Mouse (Mus musculus) heart, adult 2 months (tissue): Measurements from ENCODE around the gene Gm11444. TPM values are rescaled to one million over a fixed set of nuclear protein-coding genes. Genes with fewer than 3 reads are reported as not detected.
A peak's percentile ranks its signal among the peaks of the same experiment; 100 is the strongest.

Experiments used
- DNase-seq, 2 experiments: peaks; one replicate each; pipeline ENCODE4 v3.0.0; 2021
- H3K27ac ChIP-seq: fragments of 200-600 bp; 2 replicates; pipeline ENCODE4 v1.8.1; 2022
- H3K27me3 ChIP-seq: fragments of 200-500 bp; 2 replicates; pipeline ENCODE4 v1.6.1; 2012; ENCODE audit warnings: mild to moderate bottlenecking, low read length, inconsistent platforms, mixed read lengths; ENCODE audit not compliant: control insufficient read depth, insufficient read depth
- H3K36me3 ChIP-seq: fragments of 200-500 bp; 2 replicates; pipeline ENCODE4 v1.6.1; 2012; ENCODE audit warnings: low read length, inconsistent platforms; ENCODE audit not compliant: control insufficient read depth, insufficient read depth
- H3K4me1 ChIP-seq: fragments of 200-500 bp; 2 replicates; pipeline ENCODE4 v1.6.1; 2011; ENCODE audit warnings: low read length; ENCODE audit not compliant: control insufficient read depth, insufficient read depth
- H3K4me3 ChIP-seq: fragments of 200-600 bp; 2 replicates; pipeline ENCODE4 v1.8.1; 2022
- H3K79me2 ChIP-seq: fragments of 200-500 bp; replicated peaks from 2 replicates; pipeline ENCODE4 v1.6.1; 2012; ENCODE audit warnings: mild to moderate bottlenecking, inconsistent platforms, low read length, moderate library complexity, mixed read lengths; ENCODE audit not compliant: control insufficient read depth, insufficient read depth
- H3K9ac ChIP-seq: fragments of 200-500 bp; 2 replicates; pipeline ENCODE4 v1.6.1; 2012; ENCODE audit warnings: low read depth, mild to moderate bottlenecking, control low read depth, inconsistent platforms, low read length, mixed read lengths
- CTCF ChIP-seq: fragments of 200-600 bp; IDR thresholded peaks from 2 replicates; pipeline ENCODE4 v1.8.1; 2022; ENCODE audit warnings: antibody characterized with exemption, mild to moderate bottlenecking, moderate library complexity
- EP300 ChIP-seq: fragments of 200-500 bp; IDR thresholded peaks from 2 replicates; pipeline ENCODE4 v1.6.1; 2011; ENCODE audit warnings: low read depth, low read length, control low read depth; ENCODE audit not compliant: insufficient read depth
- POLR2A ChIP-seq: fragments of 200-500 bp; IDR thresholded peaks from 2 replicates; pipeline ENCODE4 v1.6.1; 2011; ENCODE audit warnings: mild to moderate bottlenecking, low read depth, low read length, control low read depth; ENCODE audit not compliant: insufficient read depth
- WGBS: fragments of 180-500 bp; shearing (Covaris S2); methylation state at CpG from one replicate; pipeline ENCODE4 v1.1.7; 2018; 5-methylcytosine and 5-hydroxymethylcytosine counted together
- intact Hi-C: fragments of 180-260 bp; cut with DNase I; formaldehyde crosslinking; loops from one replicate; pipeline ENCODE4 v1.15.1; 2025
- polyA plus RNA-seq: library from polyadenylated mRNA; depleted of rRNA; stranded (reverse); fragments of >200 nt; gene quantifications from 2 replicates; pipeline ENCODE4 v1.2.3, GENCODE M21; 2012
- total RNA-seq, 2 experiments: library from RNA; stranded (reverse); gene quantifications; 2 replicates each; pipeline ENCODE4 v1.2.3; 2021

Gm11444 gene
- total and polyA plus RNA-seq, 3 experiments = not detected

DNA sequence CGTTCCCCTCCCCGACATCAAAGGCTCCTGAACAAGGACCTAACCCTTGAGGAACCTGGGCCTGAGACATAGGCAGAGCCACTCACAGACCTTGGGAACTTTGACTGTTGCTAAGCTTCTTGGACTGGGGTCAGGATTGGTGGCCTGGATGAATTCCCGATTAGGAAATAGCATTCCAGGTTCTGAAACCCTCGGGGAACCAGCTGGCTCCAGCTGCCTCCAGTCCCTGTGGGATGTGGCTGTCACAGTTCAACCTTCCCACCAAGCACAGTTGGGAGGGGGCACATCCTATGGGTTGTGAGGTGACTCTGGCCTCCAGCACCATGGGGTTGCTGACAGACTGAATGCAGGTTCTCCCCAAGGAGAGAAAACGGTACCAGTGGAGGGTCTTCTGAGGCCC, 4.2 kb downstream of the Gm11444 start:
- peak overlapping the region; percentile 73 for H3K27ac ChIP-seq

GRCm38 (mm10) chr11:85844971-85845370, 5.2 kb downstream of the Gm11444 start:
- no peak for TF ChIP-seq CTCF
- TF ChIP-seq POLR2A = no peak
- no peak for TF ChIP-seq EP300
- no peaks in the 10 kb centered on the region for H3K79me2 ChIP-seq
- WGBS = 43% methylated on average over 5 of the region's 5 CpGs
- H3K27me3 ChIP-seq = 0 out of 2 replicates have a peak, but pooled peaks cover 2% of the 10 kb centered on the region
- peaks cover 4% of the 10 kb centered on the region for H3K4me1 ChIP-seq
- peak overlapping the region; percentile 73 for H3K27ac ChIP-seq
- H3K9ac ChIP-seq = no peak overlapping the region; the same call in 1 of the 2 replicates
- no peaks in the 10 kb centered on the region for H3K36me3 ChIP-seq
- intact Hi-C loops = loop anchor here (2.0 to 5.0 kb wide), 7 partner anchors 128 to 512 kb away; partner anchors contain the start of gene Med13
- no peak for DNase-seq
- H3K4me3 ChIP-seq = no peak overlapping the region; the same call in 1 of the 2 replicates

More for the DNA sequence above, 4.2 kb downstream of the Gm11444 start:
- peaks cover 4% of the 10 kb centered on the region for H3K4me1 ChIP-seq
- TF ChIP-seq CTCF (no peak), EP300 (0 out of 2 replicates have a peak, but pooled peaks have one; percentile 25)
- H3K4me3 ChIP-seq = no peak overlapping the region
- no peak overlapping the region for H3K9ac ChIP-seq
- WGBS = 45% methylated on average over 5 of the region's 5 CpGs
- DNase-seq = peak; percentile 68 to 74
- intact Hi-C loops = loop anchor here (2.0 to 5.0 kb wide), 5 partner anchors 127 to 511 kb away; partner anchors contain the start of gene Med13
- no peaks in the 10 kb centered on the region for H3K36me3 ChIP-seq
- no peaks in the 10 kb centered on the region for H3K27me3 ChIP-seq
- H3K79me2 ChIP-seq = no peaks in the 10 kb centered on the region

- Histone ChIP-seq H3K79me2 (no peaks in the 10 kb centered on the region), H3K36me3 (no peaks in the 10 kb centered on the region), H3K27me3 (0 out of 2 replicates have a peak, but pooled peaks cover 2% of the 10 kb centered on the region), H3K4me3 (peak overlapping the region; percentile 70), H3K27ac (peak overlapping the region; percentile 73), H3K9ac (peak overlapping the region; percentile 55), H3K4me1 (peaks cover 4% of the 10 kb centered on the region)
- TF ChIP-seq EP300 (no peak), CTCF (peak; percentile 91), POLR2A (peak; percentile 60; the same call in 1 of the 2 replicates)
- peak; percentile 90 to 91 for DNase-seq
- intact Hi-C loops = loop anchor here (2.0 to 5.0 kb wide), 4 partner anchors 128 to 462 kb away; no protein-coding TSS in a partner anchor
- 1% methylated on average over 54 of the region's 54 CpGs for WGBS
Measured at GRCm38 (mm10) chr11:85844144-85844965, 5.8 kb downstream of the Gm11444 start.

DNA sequence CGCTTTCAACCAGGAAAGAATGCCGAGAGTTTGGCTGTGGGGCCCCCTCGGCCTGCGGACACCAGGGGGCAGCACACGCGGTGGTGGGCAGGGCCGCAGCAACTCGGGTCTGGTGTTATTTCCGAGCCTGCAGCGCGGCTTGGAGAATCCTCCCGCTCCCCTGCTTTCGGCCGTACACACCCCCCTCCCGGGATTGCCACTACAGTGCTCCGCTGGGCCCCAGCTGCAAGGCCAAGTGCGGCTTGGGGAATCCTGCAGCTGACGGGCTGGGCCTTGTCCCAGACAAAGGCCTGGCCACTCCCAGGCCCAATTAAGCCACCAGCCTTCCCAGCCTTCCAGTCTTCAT, 6.8 kb downstream of the Gm11444 start:
- under 1% methylated on average over 18 of the region's 18 CpGs for WGBS
- intact Hi-C loops = loop anchor here (5.0 kb wide), 2 partner anchors 326 to 461 kb away; no protein-coding TSS in a partner anchor
- Histone ChIP-seq H3K27ac (peak overlapping the region; percentile 73), H3K9ac (peak overlapping the region; percentile 50), H3K36me3 (no peaks in the 10 kb centered on the region), H3K27me3 (peaks cover 2% of the 10 kb centered on the region), H3K4me1 (peaks cover 4% of the 10 kb centered on the region), H3K4me3 (peak overlapping the region; percentile 70), H3K79me2 (no peaks in the 10 kb centered on the region)
- peak; percentile 85 to 87 for DNase-seq
- TF ChIP-seq POLR2A (no peak), CTCF (no peak; the same call in 1 of the 2 replicates), EP300 (no peak)

DNA sequence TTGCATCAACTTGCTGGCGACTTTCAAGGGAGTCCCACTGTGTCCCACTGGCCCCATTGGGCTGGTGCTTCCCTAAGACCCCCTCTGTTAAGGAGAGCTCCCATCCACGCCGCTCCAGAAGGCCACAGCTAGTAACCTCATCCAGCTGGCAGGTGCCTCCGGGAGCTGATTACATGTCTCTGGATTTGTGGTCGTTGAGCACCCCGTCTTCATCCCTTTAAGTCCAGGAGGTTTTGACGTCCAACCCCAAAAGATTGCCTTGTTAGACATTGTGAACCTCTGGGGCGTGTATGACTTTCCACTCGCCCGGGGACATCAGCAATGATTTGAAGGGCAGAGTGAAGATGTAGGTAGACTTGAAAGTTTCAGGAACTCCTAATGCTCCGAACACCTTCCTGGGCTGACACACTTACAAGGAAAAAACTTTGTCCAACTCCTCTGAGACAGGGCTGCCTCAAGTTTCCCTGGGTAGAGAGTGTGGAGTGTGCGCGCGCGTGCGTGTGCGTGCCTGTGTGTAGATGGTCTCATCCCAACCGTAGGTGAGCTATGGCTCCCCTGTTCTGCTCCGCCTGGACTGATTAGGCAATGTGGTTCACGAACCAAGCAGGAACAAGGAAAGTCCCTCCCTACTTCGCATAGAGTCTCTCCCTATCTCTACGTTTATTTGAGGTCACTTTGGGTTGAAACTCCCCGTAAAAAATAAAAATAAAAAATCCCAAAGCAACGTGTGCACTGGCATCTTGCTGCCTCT, 7.4 kb downstream of the Gm11444 start:
- peak in 1 of 2 experiments; percentile 36 for DNase-seq
- Histone ChIP-seq H3K27ac (peak overlapping the region; percentile 73; the same call in 1 of the 2 replicates), H3K4me1 (peaks cover 4% of the 10 kb centered on the region), H3K79me2 (no peaks in the 10 kb centered on the region), H3K27me3 (peaks cover 7% of the 10 kb centered on the region), H3K9ac (peak overlapping the region; percentile 37; the same call in 1 of the 2 replicates), H3K4me3 (peak overlapping the region; percentile 70), H3K36me3 (no peaks in the 10 kb centered on the region)
- TF ChIP-seq POLR2A (no peak), CTCF (no peak), EP300 (no peak)
- WGBS = 14% methylated on average over 24 of the region's 24 CpGs
- intact Hi-C loops = loop anchor here (5.0 kb wide), 2 partner anchors 325 to 460 kb away; no protein-coding TSS in a partner anchor
